Mouse (Mus musculus) heart, embryonic 10.5 days (tissue): ENCODE measurements at regions not wholly inside any gene's neighbourhood (a gene's known extent, or its start where the extent isn't known, plus 50 kb on each side); places are given as distances from the start of the nearest gene placed in this dataset.

Experiments used
- DNase-seq: peaks from one replicate; pipeline ENCODE4 v3.0.0-alpha.2; 2017; ENCODE audit warnings: low spot score
- H3K27ac ChIP-seq: fragments of 300-500 bp; sonication (generic); 2 replicates; pipeline ENCODE4 v1.5.1; 2016; ENCODE audit warnings: mild to moderate bottlenecking
- H3K27me3 ChIP-seq: fragments of 300-500 bp; sonication (generic); 2 replicates; pipeline ENCODE4 v1.6.1; 2016; ENCODE audit warnings: mild to moderate bottlenecking; ENCODE audit not compliant: poor library complexity, insufficient read depth, severe bottlenecking
- H3K36me3 ChIP-seq: fragments of 300-500 bp; sonication (generic); 2 replicates; pipeline ENCODE4 v1.6.1; 2016; ENCODE audit warnings: mild to moderate bottlenecking, moderate library complexity
- H3K4me1 ChIP-seq: fragments of 300-500 bp; sonication (generic); 2 replicates; pipeline ENCODE4 v1.6.1; 2016; ENCODE audit warnings: mild to moderate bottlenecking
- H3K4me3 ChIP-seq: fragments of 300-500 bp; sonication (generic); 2 replicates; pipeline ENCODE4 v1.5.1; 2016; ENCODE audit warnings: mild to moderate bottlenecking, moderate library complexity
- H3K9me3 ChIP-seq: fragments of 300-500 bp; sonication (generic); 2 replicates; pipeline ENCODE4 v1.6.1; 2016; ENCODE audit warnings: mild to moderate bottlenecking, moderate library complexity
- WGBS: fragments of 180-500 bp; shearing (Covaris S2); methylation state at CpG from one replicate; pipeline ENCODE4 v1.1.7; 2016; 5-methylcytosine and 5-hydroxymethylcytosine counted together

DNA sequence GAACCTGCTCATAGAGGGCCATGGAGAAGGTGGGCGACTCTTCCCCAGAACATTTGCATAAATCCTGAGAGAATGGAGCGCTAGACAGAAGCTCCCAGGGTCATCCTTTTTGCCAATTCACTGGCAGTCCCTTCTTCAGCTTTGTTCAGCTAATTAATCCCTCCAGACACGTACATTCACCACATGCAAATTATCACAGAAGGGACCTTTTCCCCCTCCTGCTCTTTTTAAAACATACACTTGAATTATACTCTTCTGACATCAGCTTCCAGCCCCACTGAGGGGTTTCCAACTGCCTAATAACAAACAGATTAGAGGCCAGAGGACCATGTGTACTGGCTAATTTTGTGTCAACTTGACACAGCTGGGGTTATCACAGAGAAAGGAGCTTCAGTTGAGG, 497.2 kb downstream of the Bnc2 start:
- Histone ChIP-seq H3K4me1 (peaks cover 3% of the 10 kb centered on the region), H3K4me3 (no peak overlapping the region), H3K27ac (no peak overlapping the region), H3K27me3 (no peaks in the 10 kb centered on the region), H3K9me3 (no peaks in the 10 kb centered on the region), H3K36me3 (no peaks in the 10 kb centered on the region)
- DNase-seq: no peak
- WGBS: 60% methylated on average over 3 of the region's 3 CpGs

DNA sequence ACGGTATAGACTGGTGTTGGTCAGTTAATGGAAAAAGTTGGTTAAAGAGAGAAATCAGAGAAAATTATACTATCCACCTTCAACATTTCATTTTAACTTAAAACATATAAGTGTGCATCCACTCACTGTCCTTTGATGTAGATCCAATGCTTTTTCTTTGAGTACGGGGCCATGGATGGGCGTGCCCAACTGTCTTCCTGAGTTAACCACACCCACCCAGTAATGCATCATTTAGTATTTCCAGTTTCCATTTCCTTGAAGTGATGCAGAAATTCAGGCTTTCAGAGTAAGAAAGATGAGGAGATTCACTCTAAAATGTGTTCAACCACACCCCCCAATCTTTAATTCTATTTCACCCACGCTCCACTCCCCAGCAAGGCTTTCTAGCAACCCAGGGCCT, 490.6 kb downstream of the Bnc2 start:
- Histone ChIP-seq H3K36me3 (no peaks in the 10 kb centered on the region), H3K4me1 (peaks cover 6% of the 10 kb centered on the region), H3K9me3 (no peaks in the 10 kb centered on the region), H3K4me3 (no peak overlapping the region), H3K27ac (no peak overlapping the region), H3K27me3 (no peaks in the 10 kb centered on the region; the same call in 1 of the 2 replicates)
- WGBS: 91% methylated on average over 4 of the region's 4 CpGs
- DNase-seq: no peak

DNA sequence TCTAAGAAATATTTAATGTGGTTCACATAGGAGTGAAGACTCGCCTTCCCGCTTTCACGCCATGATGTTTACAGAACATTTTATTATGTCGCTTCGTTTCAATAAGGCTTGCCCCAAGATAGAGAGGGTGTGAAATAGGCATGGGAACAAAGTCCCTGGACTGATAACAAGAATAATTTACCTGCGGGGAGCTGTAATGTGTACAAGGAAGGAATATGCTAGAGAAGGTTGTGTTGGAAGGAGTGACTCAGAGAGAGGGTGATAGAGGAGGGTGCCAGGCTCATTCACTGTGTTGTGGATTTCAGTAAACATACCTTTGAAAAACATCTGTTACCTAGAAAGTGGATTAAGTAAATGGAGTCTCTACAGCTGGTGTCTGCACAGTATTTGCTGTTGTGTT, 490.2 kb downstream of the Bnc2 start:
- Histone ChIP-seq H3K27me3 (no peaks in the 10 kb centered on the region; the same call in 1 of the 2 replicates), H3K4me1 (peaks cover 8% of the 10 kb centered on the region), H3K27ac (no peak overlapping the region), H3K4me3 (no peak overlapping the region), H3K36me3 (no peaks in the 10 kb centered on the region), H3K9me3 (no peaks in the 10 kb centered on the region)
- WGBS: 87% methylated on average over 6 of the region's 6 CpGs
- DNase-seq: no peak

DNA sequence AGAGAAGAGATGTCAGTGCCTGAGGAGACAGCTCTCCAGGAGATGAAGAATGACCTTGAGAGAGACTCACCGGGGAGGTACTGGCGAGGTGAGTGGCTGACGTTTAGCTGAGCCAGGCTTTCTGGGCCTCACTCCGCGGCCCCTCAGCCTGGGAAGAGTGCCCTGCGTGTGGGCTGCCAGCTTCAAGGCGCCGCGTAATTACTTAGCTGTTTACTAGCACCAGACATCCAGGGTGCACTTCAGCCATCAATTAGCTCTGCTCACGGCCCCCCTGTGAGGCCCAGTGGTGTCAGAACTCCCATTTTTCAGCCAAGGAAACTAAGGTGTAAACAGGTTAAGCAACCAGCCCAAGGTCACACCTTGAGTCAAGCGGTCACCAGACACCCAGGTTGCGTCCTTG, 485.8 kb downstream of the Bnc2 start:
- WGBS: 72% methylated on average over 12 of the region's 12 CpGs
- Histone ChIP-seq H3K36me3 (no peaks in the 10 kb centered on the region), H3K27ac (no peak overlapping the region), H3K27me3 (no peaks in the 10 kb centered on the region; the same call in 1 of the 2 replicates), H3K4me1 (peaks cover 8% of the 10 kb centered on the region), H3K9me3 (no peaks in the 10 kb centered on the region), H3K4me3 (no peak overlapping the region)
- DNase-seq: no peak

DNA sequence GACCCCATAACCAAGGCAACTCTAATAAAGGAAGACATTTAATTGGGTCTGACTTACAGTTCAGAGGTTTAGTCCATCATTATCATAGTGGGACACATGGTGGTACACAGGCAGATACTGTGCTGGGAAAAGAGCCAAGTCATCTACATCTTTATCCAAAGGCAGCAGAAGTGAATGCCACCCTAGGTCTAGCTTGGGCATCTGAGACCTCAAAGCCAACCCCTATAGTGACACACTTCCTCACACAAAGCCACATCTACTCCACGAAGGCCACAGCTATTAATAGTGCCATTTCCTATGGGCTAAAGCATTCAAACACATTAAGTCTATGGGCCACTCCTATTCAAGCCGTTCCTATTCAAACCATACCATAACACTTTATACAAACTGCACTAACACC, 483.8 kb downstream of the Bnc2 start:
- Histone ChIP-seq H3K27ac (no peak overlapping the region), H3K27me3 (no peaks in the 10 kb centered on the region; the same call in 1 of the 2 replicates), H3K4me1 (peaks cover 8% of the 10 kb centered on the region), H3K9me3 (no peaks in the 10 kb centered on the region), H3K36me3 (no peaks in the 10 kb centered on the region), H3K4me3 (no peak overlapping the region)
- WGBS: 85% methylated on average over 2 of the region's 2 CpGs
- no peak for DNase-seq

DNA sequence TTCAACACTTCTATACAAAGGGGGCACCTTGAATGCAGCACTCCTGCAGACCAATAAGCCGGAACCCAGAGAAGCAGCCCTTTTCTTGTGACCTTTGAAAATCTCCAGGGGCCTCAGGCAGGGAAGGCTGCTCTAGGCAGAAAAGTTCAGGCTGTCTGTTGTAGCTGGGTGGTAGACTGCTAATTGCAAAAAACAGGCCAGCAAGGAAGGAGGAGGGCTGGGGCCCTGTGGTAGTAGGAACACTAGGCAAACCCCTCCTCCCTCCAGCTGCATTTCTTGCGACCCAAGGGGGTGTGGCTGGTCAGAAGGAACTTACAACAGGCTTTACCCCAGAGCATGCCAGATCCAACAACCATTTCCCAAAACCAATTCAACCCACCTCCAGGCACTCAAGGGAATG, 482.8 kb downstream of the Bnc2 start:
- no peak for DNase-seq
- peaks cover 8% of the 10 kb centered on the region for H3K4me1 ChIP-seq
- no peak overlapping the region for H3K4me3 ChIP-seq
- no peaks in the 10 kb centered on the region for H3K36me3 ChIP-seq
- WGBS: 59% methylated on average over 2 of the region's 2 CpGs
- no peaks in the 10 kb centered on the region for H3K9me3 ChIP-seq
- no peaks in the 10 kb centered on the region; the same call in 1 of the 2 replicates for H3K27me3 ChIP-seq
- H3K27ac ChIP-seq: no peak overlapping the region

DNA sequence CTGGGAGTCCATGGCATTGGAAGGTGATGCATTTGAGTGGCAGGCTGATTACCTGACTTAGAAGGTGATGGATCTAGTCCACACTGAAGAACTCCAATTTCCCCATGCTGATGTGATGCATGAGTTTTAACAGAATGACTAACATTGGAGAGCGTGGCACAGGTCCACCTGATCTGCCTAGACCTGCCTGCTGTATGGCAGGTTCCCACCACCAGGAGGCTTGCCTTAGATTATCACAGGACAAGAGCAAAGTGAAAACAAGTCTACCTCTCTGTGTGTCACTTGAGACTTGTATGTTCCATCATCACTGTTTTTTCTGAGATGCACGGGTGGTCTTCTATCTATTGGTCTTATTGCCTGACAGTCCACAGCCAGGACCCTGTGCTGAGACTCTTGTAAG, 478.3 kb downstream of the Bnc2 start:
- DNase-seq: no peak
- Histone ChIP-seq H3K27me3 (no peaks in the 10 kb centered on the region), H3K9me3 (no peaks in the 10 kb centered on the region), H3K4me3 (no peak overlapping the region), H3K27ac (no peak overlapping the region), H3K36me3 (no peaks in the 10 kb centered on the region), H3K4me1 (peaks cover 15% of the 10 kb centered on the region; the same call in 1 of the 2 replicates)
- WGBS: 88% methylated on average over 2 of the region's 2 CpGs

DNA sequence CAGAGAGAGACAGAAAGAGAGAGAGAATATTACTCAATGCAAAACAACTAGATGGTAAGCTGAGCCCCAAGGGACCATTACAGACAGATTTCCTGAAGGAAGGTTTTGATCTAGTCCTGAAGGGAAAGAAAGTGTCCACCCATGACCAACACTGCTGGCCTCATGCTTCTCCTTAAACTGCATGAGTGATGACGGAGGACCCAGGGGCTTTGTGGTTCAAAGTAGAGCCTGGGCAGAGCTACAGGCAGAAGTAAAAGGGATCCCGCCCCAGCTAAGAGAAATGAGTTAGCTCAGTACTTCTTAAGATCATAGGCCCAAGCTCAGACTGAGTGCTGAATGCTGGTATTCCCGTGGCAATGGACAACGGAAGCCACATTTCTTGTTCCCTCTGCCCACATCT, 476.9 kb downstream of the Bnc2 start:
- Histone ChIP-seq H3K9me3 (no peaks in the 10 kb centered on the region), H3K4me1 (peaks cover 15% of the 10 kb centered on the region; the same call in 1 of the 2 replicates), H3K27me3 (0 out of 2 replicates have a peak, but pooled peaks cover 4% of the 10 kb centered on the region), H3K4me3 (no peak overlapping the region), H3K36me3 (no peaks in the 10 kb centered on the region), H3K27ac (no peak overlapping the region)
- no peak for DNase-seq
- WGBS: 81% methylated on average over 4 of the region's 4 CpGs

DNA sequence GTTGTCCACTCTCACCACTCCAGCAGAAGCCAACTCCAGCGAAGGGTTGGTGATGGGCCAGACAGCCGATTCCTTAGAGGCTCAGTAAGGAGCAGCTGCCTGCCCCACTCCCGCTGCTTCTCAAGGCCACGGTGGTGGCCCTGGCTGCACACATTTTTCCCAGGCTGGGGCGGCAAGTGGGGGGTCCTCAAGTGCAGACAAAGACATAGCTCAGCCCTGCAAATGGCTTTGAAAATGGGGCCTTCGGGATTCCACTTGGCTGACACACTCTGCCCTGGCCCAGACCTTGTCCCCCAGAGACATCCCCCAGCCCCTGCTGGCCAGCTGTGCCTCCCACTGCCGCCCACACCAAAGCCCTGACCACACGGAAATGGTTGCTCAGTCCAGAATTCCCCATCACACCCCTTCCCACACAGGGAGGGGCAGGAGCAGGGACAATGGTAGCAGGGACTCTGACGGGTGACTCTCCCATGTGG, 475.9 kb downstream of the Bnc2 start:
- no peak for DNase-seq
- Histone ChIP-seq H3K4me1 (peaks cover 22% of the 10 kb centered on the region; the same call in 1 of the 2 replicates), H3K36me3 (no peaks in the 10 kb centered on the region), H3K9me3 (no peaks in the 10 kb centered on the region), H3K27ac (no peak overlapping the region), H3K27me3 (0 out of 2 replicates have a peak, but pooled peaks cover 7% of the 10 kb centered on the region), H3K4me3 (no peak overlapping the region)
- WGBS: 51% methylated on average over 9 of the region's 9 CpGs

DNA sequence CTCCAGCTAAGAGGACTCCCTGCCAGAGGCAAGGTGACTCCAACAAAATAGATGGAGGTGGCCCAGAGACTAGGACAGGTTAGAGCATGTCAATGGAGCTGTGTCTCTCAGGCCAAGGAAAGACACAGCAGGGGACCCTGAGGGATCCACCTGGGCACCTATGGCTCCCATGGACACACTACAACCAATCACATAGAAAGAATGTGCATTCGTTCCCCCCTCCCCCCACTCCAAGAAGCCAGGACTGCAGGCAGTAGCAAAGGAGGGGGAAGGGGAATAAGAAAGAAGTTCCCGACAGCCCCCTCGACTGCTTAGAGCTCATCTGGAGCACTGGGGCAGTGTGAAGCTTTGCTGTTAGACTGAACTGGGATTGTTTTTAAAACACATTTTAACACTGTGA, 474.1 kb downstream of the Bnc2 start:
- WGBS: 51% methylated on average over 3 of the region's 3 CpGs
- Histone ChIP-seq H3K4me1 (peaks cover 29% of the 10 kb centered on the region; the same call in 1 of the 2 replicates), H3K4me3 (no peak overlapping the region), H3K9me3 (no peaks in the 10 kb centered on the region), H3K36me3 (no peaks in the 10 kb centered on the region), H3K27ac (no peak overlapping the region), H3K27me3 (0 out of 2 replicates have a peak, but pooled peaks cover 7% of the 10 kb centered on the region)
- DNase-seq: no peak

DNA sequence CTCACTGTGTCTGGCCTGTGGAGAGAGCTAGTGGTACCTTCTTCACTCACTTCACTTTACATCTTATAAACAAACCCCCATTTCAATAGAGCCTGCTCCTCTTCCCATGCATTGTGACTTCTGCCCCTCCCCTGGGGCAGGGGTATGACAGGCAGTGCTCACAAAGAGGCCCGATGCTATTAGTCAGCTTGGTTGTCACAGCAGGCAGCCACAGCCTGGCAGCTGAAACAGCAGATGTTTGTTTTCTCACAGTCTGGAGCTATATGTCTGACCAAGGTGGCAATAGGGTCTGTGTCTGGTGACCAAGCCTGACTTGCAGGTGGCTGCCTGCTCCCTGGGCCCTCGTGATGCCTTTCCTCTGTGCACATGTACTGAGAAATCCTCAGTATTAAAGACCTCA, 472.8 kb downstream of the Bnc2 start:
- Histone ChIP-seq H3K27ac (no peak overlapping the region), H3K4me3 (no peak overlapping the region), H3K4me1 (peaks cover 37% of the 10 kb centered on the region), H3K36me3 (no peaks in the 10 kb centered on the region), H3K9me3 (no peaks in the 10 kb centered on the region), H3K27me3 (0 out of 2 replicates have a peak, but pooled peaks cover 7% of the 10 kb centered on the region)
- WGBS: 41% methylated on average over 2 of the region's 2 CpGs
- no peak for DNase-seq

DNA sequence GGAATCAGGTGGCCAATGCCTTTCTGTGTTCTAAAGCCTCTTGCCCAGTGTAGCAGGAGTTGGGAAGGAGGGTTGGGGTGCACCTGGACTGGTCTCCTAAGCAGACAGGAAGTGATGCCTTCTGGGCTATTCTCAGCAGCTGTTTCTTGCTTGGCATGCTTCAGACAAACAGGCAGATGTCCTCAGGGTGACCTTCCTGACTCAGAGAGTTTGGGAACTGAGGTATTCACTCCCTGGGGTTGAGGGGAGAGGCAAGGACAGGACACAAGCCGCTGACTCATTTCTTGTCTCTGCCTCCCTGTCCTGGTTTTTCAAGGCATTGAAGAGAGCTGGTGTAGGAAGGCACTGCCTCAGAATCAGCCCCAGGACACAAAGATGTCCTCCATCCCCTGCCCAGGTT, 471.4 kb downstream of the Bnc2 start:
- no peak overlapping the region for H3K4me3 ChIP-seq
- H3K4me1 ChIP-seq: peaks cover 37% of the 10 kb centered on the region
- DNase-seq: no peak
- H3K27ac ChIP-seq: no peak overlapping the region
- no peaks in the 10 kb centered on the region for H3K9me3 ChIP-seq
- 67% methylated on average over 1 of the region's 1 CpGs for WGBS
- H3K27me3 ChIP-seq: 0 out of 2 replicates have a peak, but pooled peaks cover 7% of the 10 kb centered on the region
- no peaks in the 10 kb centered on the region for H3K36me3 ChIP-seq

DNA sequence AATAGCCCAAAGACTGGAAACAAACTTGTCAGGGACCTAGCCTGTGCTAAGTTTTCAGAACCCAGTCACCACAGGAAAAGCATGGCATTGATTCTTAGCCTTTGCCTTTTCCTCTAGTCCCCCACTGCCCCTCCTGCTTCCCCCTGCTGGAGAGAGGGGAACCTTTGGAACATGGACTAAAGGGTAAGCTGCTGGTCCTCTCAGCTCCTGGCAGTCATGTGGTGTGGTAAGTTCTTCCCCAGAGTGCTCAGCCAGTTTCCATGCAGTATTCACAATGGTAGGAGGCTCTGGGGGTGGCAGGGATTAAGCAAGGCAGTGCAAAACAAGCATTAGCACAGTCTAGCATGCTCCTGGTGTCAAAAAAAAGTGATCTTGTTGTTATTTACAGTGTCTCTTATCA, 470.3 kb downstream of the Bnc2 start:
- 0 out of 2 replicates have a peak, but pooled peaks cover 7% of the 10 kb centered on the region for H3K27me3 ChIP-seq
- 0 out of 2 replicates have a peak overlapping the region, but pooled peaks have one; percentile 56 for H3K27ac ChIP-seq
- no peaks in the 10 kb centered on the region for H3K36me3 ChIP-seq
- DNase-seq: no peak
- H3K4me1 ChIP-seq: peaks cover 29% of the 10 kb centered on the region
- no peaks in the 10 kb centered on the region for H3K9me3 ChIP-seq
- no peak overlapping the region for H3K4me3 ChIP-seq

DNA sequence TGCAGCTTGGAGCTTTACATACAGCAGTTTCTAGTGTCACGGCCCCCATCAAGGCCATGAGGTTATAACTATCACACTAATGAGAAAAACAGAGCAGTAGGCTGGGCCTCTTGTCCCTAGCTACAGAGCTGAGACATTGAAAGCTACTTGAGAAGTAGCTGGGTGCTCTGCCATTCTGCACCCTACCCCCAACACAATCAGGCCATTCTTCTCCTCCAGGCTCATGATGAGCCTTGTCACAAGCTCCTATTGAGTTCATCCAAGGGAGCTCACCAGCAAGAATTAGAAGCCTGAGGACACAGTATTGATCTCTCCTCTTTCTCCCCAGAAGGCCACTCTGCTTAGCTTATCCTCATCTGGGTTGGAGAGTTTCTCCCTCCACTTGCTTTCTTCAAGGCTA, 466.9 kb downstream of the Bnc2 start:
- 73% methylated on average over 1 of the region's 1 CpGs for WGBS
- Histone ChIP-seq H3K9me3 (no peaks in the 10 kb centered on the region), H3K27me3 (0 out of 2 replicates have a peak, but pooled peaks cover 3% of the 10 kb centered on the region), H3K4me3 (no peak overlapping the region), H3K36me3 (no peaks in the 10 kb centered on the region), H3K27ac (no peak overlapping the region), H3K4me1 (peaks cover 22% of the 10 kb centered on the region)
- DNase-seq: no peak
